In the genomic region with DNA sequence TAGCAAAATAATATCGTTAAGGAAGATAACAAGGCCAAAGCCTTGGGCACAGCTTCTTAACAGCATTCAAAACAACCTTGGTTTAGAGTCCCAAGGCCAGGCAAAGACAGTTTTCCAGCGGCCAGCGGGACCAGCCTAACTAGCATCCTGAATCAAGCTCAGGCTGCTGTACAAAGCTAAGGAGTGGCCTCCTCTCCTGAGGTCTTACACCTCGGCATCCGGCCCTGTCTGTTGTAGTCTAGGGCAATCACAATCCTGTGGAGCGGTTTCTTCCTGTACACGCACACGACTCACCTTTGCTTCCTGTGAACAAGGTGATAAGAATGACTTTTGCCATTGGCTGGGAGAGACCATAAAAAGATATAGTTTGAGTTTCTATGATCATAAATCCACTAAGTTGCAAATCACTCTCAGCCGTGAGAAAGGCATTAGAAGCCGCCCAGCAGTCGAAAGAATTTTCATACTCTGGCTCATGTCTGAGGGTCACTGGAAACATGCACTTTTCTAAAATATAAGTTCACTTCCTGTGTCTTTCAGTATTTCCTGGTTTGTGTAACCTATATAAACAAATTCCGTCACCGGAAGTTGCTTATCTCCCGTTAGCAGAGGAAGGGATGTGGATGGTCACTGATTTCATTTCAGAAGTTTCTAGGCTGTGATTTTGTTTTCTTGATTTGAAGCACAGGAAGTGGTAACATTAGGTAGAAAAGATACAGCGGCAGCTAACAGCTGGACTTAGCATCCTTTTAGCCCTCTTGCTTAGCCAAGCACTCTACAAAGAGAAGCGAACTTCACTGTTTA, we compare ENCODE assay signal across 8 mouse cellular contexts. TPM values are rescaled to one million over a fixed set of nuclear protein-coding genes. Genes with fewer than 3 reads are reported as not detected.
DNase-seq lines count a peak whose midpoint lies in the region; ATAC-seq and TF ChIP-seq lines count a peak whose summit lies in the region.
"Had no signal": no experiment of that assay in that cellular context is flagged by ENCODE, and none has a peak within 500 bp of the region (broad histone marks: within the 10 kb centered on the region; RNA-seq: fewer than 3 reads in every experiment).

No protein-coding gene starts in this region.

- H3K27me3 ChIP-seq in liver, postnatal 0 days (ENCODE audit: insufficient read depth, low read length), result no peaks in the 10 kb centered on the region
- no peaks in the 10 kb centered on the region for H3K27me3 ChIP-seq in forebrain, postnatal 0 days (ENCODE audit: insufficient read depth, low read length)
- H3K27me3 ChIP-seq in midbrain, embryonic 16.5 days (ENCODE audit: control insufficient read depth, insufficient read depth, low read depth, low read length), result no peaks in the 10 kb centered on the region

- no peak overlapping the region for H3K9ac ChIP-seq in liver, postnatal 0 days (replicated peaks)
- H3K9ac ChIP-seq in forebrain, postnatal 0 days, result no peak overlapping the region
- H3K9ac ChIP-seq in midbrain, embryonic 16.5 days (ENCODE audit: low read depth, low read length), result 0 out of 2 replicates have a peak overlapping the region, but pooled peaks have one; percentile 41

- H3K36me3 ChIP-seq in liver, postnatal 0 days (replicated peaks; ENCODE audit: insufficient read depth, low read length), result no peaks in the 10 kb centered on the region
- no peaks in the 10 kb centered on the region for H3K36me3 ChIP-seq in forebrain, postnatal 0 days (ENCODE audit: insufficient read depth)
- no peaks in the 10 kb centered on the region for H3K36me3 ChIP-seq in midbrain, embryonic 16.5 days (ENCODE audit: control insufficient read depth, insufficient read depth, low read length)

- H3K4me2 ChIP-seq in liver, postnatal 0 days (ENCODE audit: low read depth, low read length), result peak overlapping the region; percentile 83; the same call in 1 of the 2 replicates
- H3K4me2 ChIP-seq in forebrain, postnatal 0 days (ENCODE audit: low read depth), result 0 out of 2 replicates have a peak overlapping the region, but pooled peaks have one; percentile 82
- no peak overlapping the region for H3K4me2 ChIP-seq in midbrain, embryonic 16.5 days (ENCODE audit: low read length)

- no peaks in the 10 kb centered on the region for H3K9me3 ChIP-seq in liver, postnatal 0 days (ENCODE audit: low read length)
- no peaks in the 10 kb centered on the region for H3K9me3 ChIP-seq in forebrain, postnatal 0 days (ENCODE audit: low read length)
- no peaks in the 10 kb centered on the region for H3K9me3 ChIP-seq in midbrain, embryonic 16.5 days (replicated peaks; ENCODE audit: control insufficient read depth, low read length, poor library complexity, severe bottlenecking)

- no peak for ATAC-seq in liver, postnatal 0 days
- ATAC-seq in forebrain, postnatal 0 days, result no peak
- no peak for ATAC-seq in midbrain, embryonic 16.5 days

- H3K4me1 ChIP-seq in liver, postnatal 0 days (ENCODE audit: insufficient read depth), result peaks cover 14% of the 10 kb centered on the region
- peaks cover 4% of the 10 kb centered on the region; the same call in 1 of the 2 replicates for H3K4me1 ChIP-seq in forebrain, postnatal 0 days (ENCODE audit: insufficient read depth)
- peaks cover 22% of the 10 kb centered on the region for H3K4me1 ChIP-seq in midbrain, embryonic 16.5 days (ENCODE audit: control insufficient read depth, insufficient read depth, low read length)

- no peak overlapping the region for H3K4me3 ChIP-seq in liver, postnatal 0 days (ENCODE audit: low read depth, low read length)
- no peak overlapping the region for H3K4me3 ChIP-seq in forebrain, postnatal 0 days (ENCODE audit: low read depth, low read length)
- H3K4me3 ChIP-seq in midbrain, embryonic 16.5 days (ENCODE audit: low read depth, low read length), result no peak overlapping the region
- H3K4me3 ChIP-seq: erythroblast, embryonic 14.5 days had no signal

- TF ChIP-seq EP300 in liver, postnatal 0 days (IDR thresholded peaks at IDR 0.05; ENCODE audit: low read depth), result peak; percentile 51

- H3K27ac ChIP-seq in liver, postnatal 0 days (ENCODE audit: low read depth), result 0 out of 2 replicates have a peak overlapping the region, but pooled peaks have one; percentile 52
- H3K27ac ChIP-seq in forebrain, postnatal 0 days (ENCODE audit: low read depth, low read length), result no peak overlapping the region; the same call in none of the 2 replicates
- H3K27ac ChIP-seq in midbrain, embryonic 16.5 days (ENCODE audit: low read length), result peak overlapping the region; percentile 60; the same call in 1 of the 2 replicates

- WGBS in liver, postnatal 0 days (ENCODE audit: insufficient replicate concordance), result 42% methylated on average over 16 of the region's 16 CpGs
- WGBS in forebrain, postnatal 0 days, result 41% methylated on average over 16 of the region's 16 CpGs
- WGBS in midbrain, embryonic 16.5 days, result 55% methylated on average over 16 of the region's 16 CpGs

- no peak for DNase-seq in liver, postnatal 0 days
- DNase-seq in liver, result no peak
- peak; percentile 47 for DNase-seq in ZHBTc4 (ENCODE audit: low read depth, low spot score)
- DNase-seq in forebrain, postnatal 0 days, result peak; percentile 13
- no peak for DNase-seq in yolk sac, embryonic 10.5 days (ENCODE audit: low spot score)
- no peak for DNase-seq in thymus, postnatal 14 days

- no peak for TF ChIP-seq CTCF in liver, postnatal 0 days (IDR thresholded peaks at IDR 0.05; ENCODE audit: low read depth)
- no peak for TF ChIP-seq CTCF in forebrain, postnatal 0 days (IDR thresholded peaks at IDR 0.05; ENCODE audit: low read depth)

RNA-seq across cellular contexts. Expression of a gene that starts 2.5 kb away (rescaled TPM):
- polyA plus RNA-seq in liver, postnatal 0 days (2015; fragmentation: Nextera tagmentation; extraction: Ambion mirVana), result 1.7 and 2.6 TPM in 2 replicates
- 423 and 513 TPM in 2 replicates for total RNA-seq in forebrain, postnatal 0 days (2014; rRNA removed)
- 76.8 and 80.3 TPM in 2 replicates for polyA plus RNA-seq in forebrain, postnatal 0 days (2015; fragmentation: Nextera tagmentation; extraction: Ambion mirVana)
- 103 and 119 TPM in 2 replicates for polyA plus RNA-seq in midbrain, embryonic 16.5 days (2015; fragmentation: Nextera tagmentation; extraction: Ambion mirVana)

RNA-seq across cellular contexts. Expression of a gene that starts 40.2 kb away (rescaled TPM):
- 21.2 and 22.0 TPM in 2 replicates for polyA plus RNA-seq in liver, postnatal 0 days (2015; fragmentation: Nextera tagmentation; extraction: Ambion mirVana)
- 49.2 and 54.3 TPM in 2 replicates for total RNA-seq in forebrain, postnatal 0 days (2014; rRNA removed)
- polyA plus RNA-seq in forebrain, postnatal 0 days (2015; fragmentation: Nextera tagmentation; extraction: Ambion mirVana), result 49.2 and 50.6 TPM in 2 replicates
- 40.3 and 49.8 TPM in 2 replicates for polyA plus RNA-seq in midbrain, embryonic 16.5 days (2015; fragmentation: Nextera tagmentation; extraction: Ambion mirVana)

Comparison
In these comparisons a context has a peak if more than half of its experiments do, and no peak if none do; other contexts are left out.
1. DNase-seq: peak in ZHBTc4 (single experiment) and forebrain, postnatal 0 days (single experiment); none in liver, postnatal 0 days (single experiment), liver (single experiment), yolk sac, embryonic 10.5 days (single experiment) and thymus, postnatal 14 days (single experiment).
2. RNA of a gene that starts 2.5 kb away (polyA plus RNA-seq): 103 to 119 TPM in midbrain, embryonic 16.5 days and 76.8 to 80.3 TPM in forebrain, postnatal 0 days; 1.7 to 2.6 TPM in liver, postnatal 0 days; every median in the first group is over 10 times any median in the second.